Mouse (Mus musculus) kidney, adult 2 months (tissue): ENCODE measurements at regions not wholly inside any gene's neighbourhood (a gene's known extent, or its start where the extent isn't known, plus 50 kb on each side); places are given as distances from the start of the nearest gene placed in this dataset.

ENCODE experiments used
- DNase-seq: peaks from one replicate; pipeline ENCODE4 v3.0.0; 2021
- H3K27ac ChIP-seq: fragments of 200-500 bp; 2 replicates; pipeline ENCODE4 v1.5.1; 2012; ENCODE audit warnings: low read depth, low read length, control low read depth, inconsistent platforms; ENCODE audit not compliant: insufficient read depth
- H3K27me3 ChIP-seq: fragments of 200-500 bp; replicated peaks from 2 replicates; pipeline ENCODE4 v1.6.1; 2012; ENCODE audit warnings: mild to moderate bottlenecking, moderate library complexity, low read length, inconsistent platforms; ENCODE audit not compliant: control insufficient read depth, insufficient read depth
- H3K36me3 ChIP-seq: fragments of 200-500 bp; 2 replicates; pipeline ENCODE4 v1.6.1; 2012; ENCODE audit warnings: mild to moderate bottlenecking, moderate library complexity, low read length, inconsistent platforms; ENCODE audit not compliant: control insufficient read depth, insufficient read depth
- H3K4me1 ChIP-seq: fragments of 200-500 bp; 2 replicates; pipeline ENCODE4 v1.6.1; 2011; ENCODE audit warnings: low read length; ENCODE audit not compliant: control insufficient read depth, insufficient read depth
- H3K4me3 ChIP-seq: fragments of 200-500 bp; 2 replicates; pipeline ENCODE4 v1.5.1; 2011; ENCODE audit warnings: mild to moderate bottlenecking, low read depth, low read length, control low read depth; ENCODE audit not compliant: insufficient read depth
- CTCF ChIP-seq: fragments of 200-500 bp; conservative IDR thresholded peaks from 2 replicates; pipeline ENCODE4 v1.5.1; 2011; ENCODE audit warnings: low read depth, mild to moderate bottlenecking, control low read depth, low read length, moderate library complexity, mixed read lengths; ENCODE audit not compliant: insufficient read depth, insufficient read length
- POLR2A ChIP-seq: fragments of 200-500 bp; IDR thresholded peaks from one replicate; pipeline ENCODE4 v1.6.1; 2011; ENCODE audit warnings: low read depth, low read length, control low read depth
- WGBS: fragments of 180-500 bp; shearing (Covaris S2); methylation state at CpG from one replicate; pipeline ENCODE4 v1.1.7; 2018; 5-methylcytosine and 5-hydroxymethylcytosine counted together

GRCm38 (mm10) chr8:88037994-88038393 is 78.6 kb upstream of the Zfp423 start:
- no peak overlapping the region for H3K27ac ChIP-seq
- 61% methylated on average over 2 of the region's 2 CpGs for WGBS
- no peak for TF ChIP-seq POLR2A
- no peak for TF ChIP-seq CTCF
- H3K36me3 ChIP-seq, result no peaks in the 10 kb centered on the region
- H3K4me3 ChIP-seq, result no peak overlapping the region
- DNase-seq, result no peak
- H3K4me1 ChIP-seq, result no peaks in the 10 kb centered on the region
- no peaks in the 10 kb centered on the region for H3K27me3 ChIP-seq

GRCm38 (mm10) chr8:88033054-88033453 is 73.7 kb upstream of the Zfp423 start:
- no peak for DNase-seq
- no peak for TF ChIP-seq POLR2A
- peak; percentile 50 for TF ChIP-seq CTCF
- no peaks in the 10 kb centered on the region for H3K27me3 ChIP-seq
- no peaks in the 10 kb centered on the region for H3K4me1 ChIP-seq
- H3K36me3 ChIP-seq, result no peaks in the 10 kb centered on the region
- WGBS, result 77% methylated on average over 6 of the region's 6 CpGs
- H3K27ac ChIP-seq, result no peak overlapping the region
- H3K4me3 ChIP-seq, result no peak overlapping the region

- Histone ChIP-seq H3K27ac (no peak overlapping the region), H3K4me1 (no peaks in the 10 kb centered on the region), H3K36me3 (no peaks in the 10 kb centered on the region), H3K4me3 (no peak overlapping the region), H3K27me3 (no peaks in the 10 kb centered on the region)
- no peak for TF ChIP-seq CTCF
- TF ChIP-seq POLR2A, result no peak
- WGBS, result 82% methylated on average over 14 of the region's 14 CpGs
- no peak for DNase-seq
These were observed 65.1 kb upstream of the Zfp423 start for GRCm38 (mm10) chr8:88024496-88024895.

DNA sequence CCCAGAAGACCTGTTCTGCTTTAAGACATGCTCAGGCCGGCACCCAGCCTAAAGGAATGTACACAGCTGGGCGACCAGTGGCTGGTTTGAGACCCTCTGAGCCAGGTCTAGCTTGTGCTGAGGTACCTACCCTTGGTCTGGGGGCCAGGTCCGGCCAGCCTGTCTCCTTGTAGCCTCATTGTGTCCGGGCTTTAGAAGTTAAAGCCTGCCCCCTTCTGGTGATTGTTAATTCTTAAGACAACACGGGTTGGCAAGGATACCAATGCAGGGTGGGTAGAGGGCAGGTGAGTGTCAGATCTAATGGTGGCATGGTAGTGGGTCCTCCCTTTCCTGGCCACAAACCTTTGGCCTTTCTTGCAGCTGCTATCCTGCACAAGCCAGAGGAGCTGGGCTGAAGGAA is 64.0 kb upstream of the Zfp423 start:
- H3K27me3 ChIP-seq, result no peaks in the 10 kb centered on the region
- WGBS, result 25% methylated on average over 5 of the region's 5 CpGs
- no peak overlapping the region for H3K4me3 ChIP-seq
- H3K4me1 ChIP-seq, result no peaks in the 10 kb centered on the region
- peak; percentile 56 for DNase-seq
- no peak overlapping the region for H3K27ac ChIP-seq
- no peaks in the 10 kb centered on the region for H3K36me3 ChIP-seq
- TF ChIP-seq POLR2A, result no peak
- peak; percentile 47 for TF ChIP-seq CTCF

DNA sequence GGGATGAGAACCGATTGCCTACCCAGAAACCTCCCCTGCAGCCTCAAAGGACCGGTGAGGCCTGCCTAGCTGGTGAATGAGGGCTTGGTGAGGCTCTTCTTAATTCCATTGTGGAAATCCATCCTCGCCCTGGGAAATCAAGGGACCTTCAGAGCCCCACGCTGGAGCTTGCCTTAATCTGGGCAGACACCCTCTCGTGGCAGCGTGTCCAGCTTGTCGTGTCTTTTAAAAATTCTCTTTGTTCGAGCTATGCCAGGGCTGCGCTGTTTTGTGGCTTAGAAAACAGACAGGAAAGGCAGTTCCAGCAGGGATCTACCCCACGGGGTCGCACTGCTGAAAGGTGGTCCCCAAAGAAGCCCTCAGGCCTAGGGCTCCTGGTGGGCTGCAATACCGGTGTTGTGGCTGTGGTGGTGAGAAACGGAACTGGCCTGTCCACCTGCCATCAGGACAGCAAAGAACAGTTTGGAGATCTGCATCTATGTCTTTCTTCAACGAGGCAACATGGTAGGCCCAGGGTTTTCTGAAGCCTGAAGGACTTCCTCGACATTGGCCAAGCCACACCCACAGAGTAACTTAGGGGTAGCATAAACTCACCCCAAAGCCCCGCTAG is 63.5 kb upstream of the Zfp423 start:
- Histone ChIP-seq H3K27ac (no peak overlapping the region), H3K36me3 (no peaks in the 10 kb centered on the region), H3K27me3 (no peaks in the 10 kb centered on the region), H3K4me3 (no peak overlapping the region), H3K4me1 (no peaks in the 10 kb centered on the region)
- DNase-seq, result no peak
- 83% methylated on average over 16 of the region's 16 CpGs for WGBS
- TF ChIP-seq POLR2A (no peak), CTCF (no peak)

DNA sequence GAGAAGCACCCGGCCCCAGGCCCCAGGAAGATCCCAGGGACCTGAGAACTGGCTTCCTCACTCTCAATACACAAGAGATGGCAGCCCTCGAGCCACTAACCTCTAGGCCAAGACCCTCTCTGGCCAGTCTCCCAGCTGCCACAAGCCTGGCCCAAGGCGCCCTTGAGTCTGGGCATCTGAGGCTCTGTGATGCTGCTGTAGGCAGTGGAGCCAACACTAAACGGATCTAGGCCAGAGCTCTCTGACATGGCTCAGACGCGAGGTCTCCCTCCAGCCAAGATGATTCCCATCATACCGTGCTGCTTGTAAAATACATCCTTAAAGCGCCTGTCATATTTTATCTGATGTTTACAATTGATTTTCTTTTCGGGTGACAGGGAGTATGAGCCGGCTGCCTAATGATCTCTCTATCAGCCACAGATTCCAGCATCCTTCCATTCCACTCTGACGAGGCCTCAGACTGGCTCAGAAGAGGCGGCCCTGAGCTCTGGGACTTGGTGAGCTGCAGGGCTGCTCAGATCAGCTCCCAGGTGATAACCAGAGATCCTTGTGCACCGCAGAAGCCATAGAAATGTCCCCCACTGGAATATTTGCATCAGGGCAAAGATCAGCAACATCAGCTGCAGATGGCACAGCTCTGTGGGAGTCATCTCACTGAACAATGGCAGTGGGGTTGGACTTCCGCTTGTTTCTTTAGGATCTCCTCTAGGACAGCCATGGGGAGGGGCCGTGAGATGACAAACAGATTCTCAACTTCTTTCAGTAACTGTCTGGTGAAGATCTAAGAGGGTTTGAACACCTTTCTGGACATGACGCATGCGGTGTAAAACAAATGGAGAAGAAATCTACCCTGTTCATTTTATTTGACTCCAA is 60.1 kb upstream of the Zfp423 start:
- no peaks in the 10 kb centered on the region for H3K4me1 ChIP-seq
- no peaks in the 10 kb centered on the region for H3K27me3 ChIP-seq
- no peak overlapping the region for H3K4me3 ChIP-seq
- 88% methylated on average over 17 of the region's 17 CpGs for WGBS
- H3K27ac ChIP-seq, result no peak overlapping the region
- no peaks in the 10 kb centered on the region for H3K36me3 ChIP-seq
- DNase-seq, result no peak
- TF ChIP-seq POLR2A, result no peak
- no peak for TF ChIP-seq CTCF

DNA sequence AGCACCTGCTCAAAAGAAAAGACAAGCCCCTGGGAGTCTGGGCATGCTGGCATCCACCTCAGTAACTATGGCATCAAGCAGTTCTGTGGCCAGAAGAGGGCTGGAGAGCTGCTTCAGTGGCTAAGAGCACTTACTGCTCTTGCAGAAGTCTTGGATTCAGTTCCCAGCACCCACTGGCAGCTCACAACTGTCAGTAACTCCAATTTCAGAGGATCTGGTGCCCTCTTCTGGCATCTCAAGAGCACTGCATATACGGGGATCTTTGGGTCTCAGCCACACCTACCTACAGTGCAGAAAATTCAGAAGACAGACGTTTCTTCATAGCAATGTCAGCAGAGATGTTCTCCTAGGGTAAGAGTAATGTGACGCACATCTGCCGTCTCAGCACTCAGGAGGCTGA is 59.1 kb upstream of the Zfp423 start:
- DNase-seq, result no peak
- H3K27me3 ChIP-seq, result no peaks in the 10 kb centered on the region
- no peaks in the 10 kb centered on the region for H3K4me1 ChIP-seq
- H3K27ac ChIP-seq, result no peak overlapping the region
- 94% methylated on average over 4 of the region's 4 CpGs for WGBS
- TF ChIP-seq POLR2A (no peak), CTCF (no peak)
- H3K4me3 ChIP-seq, result no peak overlapping the region
- H3K36me3 ChIP-seq, result no peaks in the 10 kb centered on the region
